Mouse (Mus musculus) neural tube, embryonic 13.5 days (tissue): ENCODE results near the gene Wwox. TPM values are rescaled to one million over a fixed set of nuclear protein-coding genes. Genes with fewer than 3 reads are reported as not detected.

Experiments used
- ATAC-seq: fragments of 200-750 bp; cut with Nextera tagmentation; 2 replicates; pipeline ENCODE4 v1.8.0; 2017; ENCODE audit warnings: low read depth, mild to moderate bottlenecking, moderate TSS enrichment, moderate library complexity
- H3K27ac ChIP-seq: fragments of 300-500 bp; sonication (generic); replicated peaks from 2 replicates; pipeline ENCODE4 v1.5.1; 2015; ENCODE audit warnings: moderate library complexity, mild to moderate bottlenecking, inconsistent platforms
- H3K27me3 ChIP-seq: fragments of 300-500 bp; sonication (generic); 2 replicates; pipeline ENCODE4 v1.6.1; 2015; ENCODE audit warnings: mild to moderate bottlenecking, inconsistent platforms
- H3K36me3 ChIP-seq: fragments of 300-500 bp; sonication (generic); 2 replicates; pipeline ENCODE4 v1.6.1; 2015; ENCODE audit warnings: mild to moderate bottlenecking, inconsistent platforms
- H3K4me1 ChIP-seq: fragments of 300-500 bp; sonication (generic); replicated peaks from 2 replicates; pipeline ENCODE4 v1.6.1; 2015; ENCODE audit warnings: inconsistent platforms
- H3K4me2 ChIP-seq: fragments of 300-500 bp; sonication (generic); 2 replicates; pipeline ENCODE4 v1.6.1; 2015; ENCODE audit warnings: inconsistent platforms, mild to moderate bottlenecking, moderate library complexity
- H3K4me3 ChIP-seq: fragments of 300-500 bp; sonication (generic); 2 replicates; pipeline ENCODE4 v1.5.1; 2015; ENCODE audit warnings: mild to moderate bottlenecking, inconsistent platforms
- H3K9ac ChIP-seq: fragments of 300-500 bp; sonication (generic); 2 replicates; pipeline ENCODE4 v1.6.1; 2015; ENCODE audit warnings: moderate library complexity, mild to moderate bottlenecking, inconsistent platforms
- H3K9me3 ChIP-seq: fragments of 300-500 bp; sonication (generic); 2 replicates; pipeline ENCODE4 v1.6.1; 2016; ENCODE audit warnings: inconsistent platforms
- WGBS: fragments of 180-500 bp; shearing (Covaris S2); methylation state at CpG from one replicate; pipeline ENCODE4 v1.1.7; 2015; 5-methylcytosine and 5-hydroxymethylcytosine counted together
- polyA plus RNA-seq: library from polyadenylated mRNA; unstranded; fragments of >200 nt; fragmentation: Nextera tagmentation; extraction: Ambion mirVana; gene quantifications from 2 replicates; pipeline ENCODE4 v1.2.1, GENCODE M21; 2015

The Wwox gene
- polyA plus RNA-seq, 1 experiment from 2014 or later = 12.8 TPM

- peaks cover 20% of the 10 kb centered on the region for H3K27me3 ChIP-seq
- H3K4me3 ChIP-seq = peak overlapping the region; percentile 29
- WGBS = 3% methylated on average over 22 of the region's 22 CpGs
- peaks cover 39% of the 10 kb centered on the region for H3K4me1 ChIP-seq
- no peaks in the 10 kb centered on the region for H3K36me3 ChIP-seq
- ATAC-seq = 0 out of 2 replicates have a peak, but pooled peaks have one; percentile 20
- peak overlapping the region; percentile 56 for H3K4me2 ChIP-seq
- H3K27ac ChIP-seq = no peak overlapping the region
- H3K9ac ChIP-seq = peak overlapping the region; percentile 34
- H3K9me3 ChIP-seq = no peaks in the 10 kb centered on the region
Measured at GRCm38 (mm10) chr8:115159711-115160374, 720.4 kb downstream of the Wwox start.

- H3K4me1 ChIP-seq = peaks cover 39% of the 10 kb centered on the region
- peak overlapping the region; percentile 56 for H3K4me2 ChIP-seq
- peak overlapping the region; percentile 34; the same call in 1 of the 2 replicates for H3K9ac ChIP-seq
- no peaks in the 10 kb centered on the region for H3K36me3 ChIP-seq
- no peak for ATAC-seq
- 77% methylated on average over 5 of the region's 5 CpGs for WGBS
- peak overlapping the region; percentile 29; the same call in 1 of the 2 replicates for H3K4me3 ChIP-seq
- no peak overlapping the region for H3K27ac ChIP-seq
- no peaks in the 10 kb centered on the region for H3K9me3 ChIP-seq
- H3K27me3 ChIP-seq = peaks cover 20% of the 10 kb centered on the region
Measured at GRCm38 (mm10) chr8:115160407-115160806, 721.0 kb downstream of the Wwox start.

- no peak overlapping the region for H3K4me3 ChIP-seq
- no peak overlapping the region for H3K4me2 ChIP-seq
- no peak for ATAC-seq
- no peaks in the 10 kb centered on the region for H3K36me3 ChIP-seq
- no peak overlapping the region for H3K27ac ChIP-seq
- H3K27me3 ChIP-seq = peaks cover 20% of the 10 kb centered on the region
- H3K9ac ChIP-seq = no peak overlapping the region
- WGBS = 68% methylated on average over 9 of the region's 9 CpGs
- peaks cover 39% of the 10 kb centered on the region for H3K4me1 ChIP-seq
- H3K9me3 ChIP-seq = no peaks in the 10 kb centered on the region
Measured at GRCm38 (mm10) chr8:115161520-115161919, 722.1 kb downstream of the Wwox start.

- H3K27me3 ChIP-seq = peaks cover 20% of the 10 kb centered on the region
- H3K4me3 ChIP-seq = no peak overlapping the region
- H3K27ac ChIP-seq = no peak overlapping the region
- H3K4me1 ChIP-seq = peaks cover 15% of the 10 kb centered on the region
- H3K36me3 ChIP-seq = no peaks in the 10 kb centered on the region
- H3K9me3 ChIP-seq = no peaks in the 10 kb centered on the region
- H3K9ac ChIP-seq = no peak overlapping the region
- no peak for ATAC-seq
- no peak overlapping the region for H3K4me2 ChIP-seq
- WGBS = 16% methylated on average over 13 of the region's 13 CpGs
Measured at GRCm38 (mm10) chr8:115164872-115165271, 725.4 kb downstream of the Wwox start.

GRCm38 (mm10) chr8:115173634-115174081, 734.2 kb downstream of the Wwox start:
- peaks cover 14% of the 10 kb centered on the region for H3K4me1 ChIP-seq
- no peak overlapping the region for H3K9ac ChIP-seq
- no peaks in the 10 kb centered on the region for H3K27me3 ChIP-seq
- peak; percentile 47; the same call in 1 of the 2 replicates for ATAC-seq
- no peaks in the 10 kb centered on the region for H3K9me3 ChIP-seq
- 34% methylated on average over 14 of the region's 14 CpGs for WGBS
- no peaks in the 10 kb centered on the region for H3K36me3 ChIP-seq
- peak overlapping the region; percentile 4; the same call in 1 of the 2 replicates for H3K27ac ChIP-seq
- peak overlapping the region; percentile 26 for H3K4me2 ChIP-seq
- H3K4me3 ChIP-seq = no peak overlapping the region

- Histone ChIP-seq H3K9me3 (no peaks in the 10 kb centered on the region), H3K4me2 (no peak overlapping the region), H3K4me3 (no peak overlapping the region), H3K36me3 (no peaks in the 10 kb centered on the region), H3K27me3 (no peaks in the 10 kb centered on the region), H3K27ac (no peak overlapping the region), H3K9ac (no peak overlapping the region), H3K4me1 (0 out of 2 replicates have a peak, but pooled peaks cover 3% of the 10 kb centered on the region)
- ATAC-seq = no peak
- 75% methylated on average over 6 of the region's 6 CpGs for WGBS
Measured at GRCm38 (mm10) chr8:115185431-115185964, 746.0 kb downstream of the Wwox start.

- H3K36me3 ChIP-seq = no peaks in the 10 kb centered on the region
- H3K9ac ChIP-seq = no peak overlapping the region
- ATAC-seq = no peak
- no peak overlapping the region for H3K27ac ChIP-seq
- H3K9me3 ChIP-seq = no peaks in the 10 kb centered on the region
- H3K4me1 ChIP-seq = 0 out of 2 replicates have a peak, but pooled peaks cover 3% of the 10 kb centered on the region
- H3K4me2 ChIP-seq = no peak overlapping the region
- H3K27me3 ChIP-seq = no peaks in the 10 kb centered on the region
- no peak overlapping the region for H3K4me3 ChIP-seq
- WGBS = 78% methylated on average over 13 of the region's 13 CpGs
Measured at GRCm38 (mm10) chr8:115186121-115186811, 746.8 kb downstream of the Wwox start.

GRCm38 (mm10) chr8:115186882-115187281, 747.4 kb downstream of the Wwox start:
- Histone ChIP-seq H3K27me3 (no peaks in the 10 kb centered on the region), H3K36me3 (no peaks in the 10 kb centered on the region), H3K4me3 (no peak overlapping the region), H3K4me1 (0 out of 2 replicates have a peak, but pooled peaks cover 3% of the 10 kb centered on the region), H3K9ac (no peak overlapping the region), H3K9me3 (no peaks in the 10 kb centered on the region), H3K27ac (no peak overlapping the region), H3K4me2 (no peak overlapping the region)
- WGBS = 11% methylated on average over 1 of the region's 2 CpGs
- ATAC-seq = no peak

- no peaks in the 10 kb centered on the region for H3K36me3 ChIP-seq
- H3K4me1 ChIP-seq = 0 out of 2 replicates have a peak, but pooled peaks cover 3% of the 10 kb centered on the region
- H3K4me3 ChIP-seq = no peak overlapping the region
- no peak for ATAC-seq
- no peak overlapping the region for H3K4me2 ChIP-seq
- H3K9me3 ChIP-seq = no peaks in the 10 kb centered on the region
- no peaks in the 10 kb centered on the region for H3K27me3 ChIP-seq
- no peak overlapping the region for H3K9ac ChIP-seq
- WGBS = 85% methylated on average over 4 of the region's 4 CpGs
- no peak overlapping the region for H3K27ac ChIP-seq
Measured at GRCm38 (mm10) chr8:115188446-115188845, 749.0 kb downstream of the Wwox start.

GRCm38 (mm10) chr8:115189836-115190235, 750.4 kb downstream of the Wwox start:
- WGBS = 91% methylated on average over 11 of the region's 11 CpGs

GRCm38 (mm10) chr8:115193767-115194166, 754.3 kb downstream of the Wwox start:
- WGBS = 92% methylated on average over 2 of the region's 2 CpGs
- Histone ChIP-seq H3K27me3 (no peaks in the 10 kb centered on the region), H3K9ac (no peak overlapping the region), H3K4me2 (no peak overlapping the region), H3K9me3 (no peaks in the 10 kb centered on the region), H3K4me3 (no peak overlapping the region), H3K4me1 (no peaks in the 10 kb centered on the region), H3K27ac (no peak overlapping the region), H3K36me3 (no peaks in the 10 kb centered on the region)
- no peak for ATAC-seq

More at GRCm38 (mm10) chr8:115189836-115190235, 750.4 kb downstream of the Wwox start:
- H3K27ac ChIP-seq = no peak overlapping the region
- H3K4me2 ChIP-seq = no peak overlapping the region
- no peaks in the 10 kb centered on the region for H3K27me3 ChIP-seq
- H3K9ac ChIP-seq = no peak overlapping the region
- H3K36me3 ChIP-seq = no peaks in the 10 kb centered on the region
- H3K9me3 ChIP-seq = no peaks in the 10 kb centered on the region
- ATAC-seq = no peak
- 0 out of 2 replicates have a peak, but pooled peaks cover 3% of the 10 kb centered on the region for H3K4me1 ChIP-seq
- no peak overlapping the region for H3K4me3 ChIP-seq

GRCm38 (mm10) chr8:115195334-115195733, 755.9 kb downstream of the Wwox start:
- H3K4me3 ChIP-seq = no peak overlapping the region
- no peak overlapping the region for H3K9ac ChIP-seq
- peaks cover 11% of the 10 kb centered on the region for H3K27me3 ChIP-seq
- no peak overlapping the region for H3K27ac ChIP-seq
- no peak overlapping the region for H3K4me2 ChIP-seq
- no peaks in the 10 kb centered on the region for H3K9me3 ChIP-seq
- WGBS = 92% methylated on average over 10 of the region's 10 CpGs
- H3K36me3 ChIP-seq = no peaks in the 10 kb centered on the region
- H3K4me1 ChIP-seq = peaks cover 12% of the 10 kb centered on the region
- ATAC-seq = no peak
